24 mouse cellular contexts compared by ENCODE assay signal in the genomic region with DNA sequence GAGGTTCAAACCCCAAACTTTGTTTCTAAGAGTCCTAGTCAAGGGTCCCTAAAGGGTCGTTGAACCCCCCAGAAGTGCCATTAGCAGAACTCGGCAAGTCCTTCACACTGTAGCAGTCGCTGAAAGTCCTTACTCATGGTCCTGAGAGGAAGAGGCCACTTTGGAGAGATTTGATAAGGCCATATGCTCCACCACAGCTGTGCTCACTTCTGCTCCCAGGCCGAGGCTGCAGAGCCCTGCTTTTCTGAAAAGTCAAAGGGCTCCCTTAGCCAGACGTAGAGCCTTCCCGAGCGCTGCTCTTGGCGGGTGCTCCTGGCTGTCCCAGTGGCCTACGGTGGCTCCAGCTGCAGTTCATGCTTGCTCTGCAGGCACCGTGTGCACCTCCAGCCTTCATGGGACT. TPM values are rescaled to one million over a fixed set of nuclear protein-coding genes. Genes with fewer than 3 reads are reported as not detected.
A peak's percentile ranks its signal among the peaks of the same experiment; 100 is the strongest.
DNase-seq lines count a peak whose midpoint lies in the region; ATAC-seq lines count a peak whose summit lies in the region.
"Had no signal": no experiment of that assay in that cellular context is flagged by ENCODE, and none has a peak within 500 bp of the region (broad histone marks: within the 10 kb centered on the region; RNA-seq: fewer than 3 reads in every experiment).

No protein-coding gene starts in this region.

- WGBS in heart, embryonic 11.5 days (ENCODE audit: insufficient replicate concordance), result 32% methylated on average over 10 of the region's 10 CpGs
- WGBS in lung, embryonic 15.5 days, result 54% methylated on average over 10 of the region's 10 CpGs

- ATAC-seq in heart, embryonic 11.5 days (replicated peaks; ENCODE audit: insufficient number of reproducible peaks, low FRiP score, low TSS enrichment), result no peak
- peak; percentile 48; the same call in 1 of the 2 replicates for ATAC-seq in lung, embryonic 15.5 days (ENCODE audit: borderline replicate concordance, extremely low read depth, low FRiP score, low TSS enrichment)
- peak; percentile 79 to 81 for ATAC-seq in hematopoietic stem cell, adult 5-6 weeks (replicated peaks in 1 of 2; ENCODE audit: insufficient read depth in 1 of 2, low FRiP score in 2 of 2, low TSS enrichment in 1 of 2, low read depth in 1 of 2, poor library complexity in 2 of 2, severe bottlenecking in 2 of 2)
- no peak for ATAC-seq in erythroid progenitor cell, adult 5-6 weeks (replicated peaks; ENCODE audit: low FRiP score, poor library complexity, severe bottlenecking)
- ATAC-seq: intestine, embryonic 15.5 days had no signal

- H3K9me3 ChIP-seq in heart, embryonic 11.5 days (replicated peaks; ENCODE audit: control insufficient read depth, low read length), result no peaks in the 10 kb centered on the region
- no peaks in the 10 kb centered on the region for H3K9me3 ChIP-seq in lung, embryonic 15.5 days
- H3K9me3 ChIP-seq in megakaryocyte, embryonic 14.5 days, result no peaks in the 10 kb centered on the region
- H3K9me3 ChIP-seq: embryonic facial prominence, embryonic 12.5 days; forebrain, embryonic 12.5 days; hindbrain, embryonic 10.5 days; intestine, embryonic 15.5 days; limb, embryonic 15.5 days; midbrain, embryonic 10.5 days; neural tube, embryonic 13.5 days had no signal

- no peak overlapping the region for H3K4me2 ChIP-seq in heart, embryonic 11.5 days
- no peak overlapping the region for H3K4me2 ChIP-seq in lung, embryonic 15.5 days
- H3K4me2 ChIP-seq: embryonic facial prominence, embryonic 12.5 days; forebrain, embryonic 12.5 days; intestine, embryonic 15.5 days; limb, embryonic 15.5 days; neural tube, embryonic 13.5 days had no signal

- H3K27ac ChIP-seq in heart, embryonic 11.5 days (ENCODE audit: low read depth, low read length), result no peak overlapping the region
- H3K27ac ChIP-seq in lung, embryonic 15.5 days, result no peak overlapping the region
- H3K27ac ChIP-seq: embryonic facial prominence, embryonic 12.5 days; forebrain, embryonic 12.5 days; hindbrain, embryonic 10.5 days; intestine, embryonic 15.5 days; limb, embryonic 15.5 days; midbrain, embryonic 10.5 days; neural tube, embryonic 13.5 days had no signal

- no peak overlapping the region for H3K4me3 ChIP-seq in heart, embryonic 11.5 days (ENCODE audit: low read depth, low read length)
- H3K4me3 ChIP-seq in lung, embryonic 15.5 days, result no peak overlapping the region
- peak overlapping the region; percentile 73 for H3K4me3 ChIP-seq in megakaryocyte, embryonic 14.5 days (replicated peaks)
- H3K4me3 ChIP-seq: embryonic facial prominence, embryonic 12.5 days; forebrain, embryonic 12.5 days; hindbrain, embryonic 10.5 days; intestine, embryonic 15.5 days; limb, embryonic 15.5 days; midbrain, embryonic 10.5 days; myocyte; neural tube, embryonic 13.5 days had no signal

- no peaks in the 10 kb centered on the region for H3K27me3 ChIP-seq in heart, embryonic 11.5 days (ENCODE audit: control insufficient read depth, insufficient read depth, low read length)
- no peaks in the 10 kb centered on the region for H3K27me3 ChIP-seq in lung, embryonic 15.5 days
- H3K27me3 ChIP-seq in megakaryocyte, embryonic 14.5 days (replicated peaks), result peaks cover 25% of the 10 kb centered on the region
- H3K27me3 ChIP-seq: embryonic facial prominence, embryonic 12.5 days; forebrain, embryonic 12.5 days; intestine, embryonic 15.5 days; limb, embryonic 15.5 days; neural tube, embryonic 13.5 days had no signal

- no peak for DNase-seq in heart, adult 18-20 months
- no peak for DNase-seq in lung, postnatal 10 days
- DNase-seq in adrenal gland, postnatal 25 days, result no peak
- DNase-seq: adrenal gland, adult 2 months; cerebellum, adult 11-12 months; kidney, adult 8-10 months; kidney, postnatal 14 days; left cerebral cortex, postnatal 4 days; lung, postnatal 14 days; thymus, adult 18-20 months; thymus, postnatal 4 days had no signal

- no peaks in the 10 kb centered on the region for H3K36me3 ChIP-seq in heart, embryonic 11.5 days (ENCODE audit: control insufficient read depth, insufficient read depth, low read length)
- no peaks in the 10 kb centered on the region for H3K36me3 ChIP-seq in lung, embryonic 15.5 days
- peaks cover 67% of the 10 kb centered on the region for H3K36me3 ChIP-seq in megakaryocyte, embryonic 14.5 days (replicated peaks; ENCODE audit: low read length)
- H3K36me3 ChIP-seq: forebrain, embryonic 12.5 days; hindbrain, embryonic 10.5 days; midbrain, embryonic 10.5 days; neural tube, embryonic 13.5 days had no signal

- H3K9ac ChIP-seq in heart, embryonic 11.5 days (ENCODE audit: low read depth, low read length), result 0 out of 2 replicates have a peak overlapping the region, but pooled peaks have one; percentile 12
- no peak overlapping the region for H3K9ac ChIP-seq in lung, embryonic 15.5 days
- H3K9ac ChIP-seq: embryonic facial prominence, embryonic 12.5 days; forebrain, embryonic 12.5 days; intestine, embryonic 15.5 days; limb, embryonic 15.5 days; neural tube, embryonic 13.5 days had no signal

- H3K4me1 ChIP-seq in heart, embryonic 11.5 days (ENCODE audit: control insufficient read depth, insufficient read depth, low read length), result peaks cover 12% of the 10 kb centered on the region
- no peaks in the 10 kb centered on the region for H3K4me1 ChIP-seq in lung, embryonic 15.5 days
- H3K4me1 ChIP-seq in megakaryocyte, embryonic 14.5 days, result peaks cover 47% of the 10 kb centered on the region
- H3K4me1 ChIP-seq: embryonic facial prominence, embryonic 12.5 days; forebrain, embryonic 12.5 days; hindbrain, embryonic 10.5 days; intestine, embryonic 15.5 days; limb, embryonic 15.5 days; midbrain, embryonic 10.5 days; neural tube, embryonic 13.5 days had no signal

RNA-seq across cellular contexts. Expression of gene Dap, which starts 49.4 kb away (rescaled TPM):
- polyA plus RNA-seq in heart, embryonic 11.5 days (2014; fragmentation: Nextera tagmentation; extraction: Ambion mirVana), result 61.2 and 65.1 TPM in 2 replicates
- total RNA-seq in heart, adult 18-20 months (2021), result 10 to 100 TPM; 18.4 to 23.9 TPM
- polyA plus RNA-seq in lung, embryonic 15.5 days (2015; fragmentation: Nextera tagmentation; extraction: Ambion mirVana), result 83.1 and 87.2 TPM in 2 replicates
- total RNA-seq in hematopoietic stem cell, adult 5-6 weeks (2017), result 44.0 and 103 TPM in 2 replicates
- 121 and 178 TPM in 2 replicates for polyA plus RNA-seq in megakaryocyte, embryonic 14.5 days (2012; ENCODE audit: insufficient read depth, low replicate concordance)
- 35.0 and 39.8 TPM in 2 replicates for total RNA-seq in erythroid progenitor cell, adult 5-6 weeks (2015; ENCODE audit: low replicate concordance)
- total RNA-seq in erythroid progenitor cell, adult 5-6 weeks (2017; ENCODE audit: low replicate concordance), result 14.2 and 19.4 TPM in 2 replicates
- total RNA-seq in adrenal gland, postnatal 25 days (2021), result 85.6 and 86.7 TPM in 2 replicates

Comparison
In these comparisons a context has a peak if more than half of its experiments do, and no peak if none do; other contexts are left out.
1. ATAC-seq: peak in lung, embryonic 15.5 days (single experiment) and hematopoietic stem cell, adult 5-6 weeks (2 of 2); none in heart, embryonic 11.5 days (single experiment) and erythroid progenitor cell, adult 5-6 weeks (single experiment).